Mouse (Mus musculus): Measurements from ENCODE around the gene Coro2b. TPM values are rescaled to one million over a fixed set of nuclear protein-coding genes. Genes with fewer than 3 reads are reported as not detected.

Coro2b gene
- polyA plus RNA-seq, 1 experiment from 2014 or later = 33.4 TPM

GRCm38 (mm10) chr9:62435613-62436318 is 101.1 kb downstream of the Coro2b start:
- peak; percentile 71; the same call in 1 of the 2 replicates for ATAC-seq
- Histone ChIP-seq H3K9me3 (replicated peaks; ENCODE audit: control insufficient read depth, low read length, poor library complexity, severe bottlenecking) (no peaks in the 10 kb centered on the region), H3K36me3 (ENCODE audit: control insufficient read depth, insufficient read depth, low read length) (peaks cover 3% of the 10 kb centered on the region), H3K9ac (ENCODE audit: low read depth, low read length) (no peak overlapping the region), H3K4me1 (ENCODE audit: control insufficient read depth, insufficient read depth, low read length) (peaks cover 13% of the 10 kb centered on the region), H3K27me3 (ENCODE audit: control insufficient read depth, insufficient read depth, low read depth, low read length) (no peaks in the 10 kb centered on the region), H3K4me3 (ENCODE audit: low read depth, low read length) (no peak overlapping the region), H3K27ac (ENCODE audit: low read length) (peak overlapping the region; percentile 58; the same call in 1 of the 2 replicates), H3K4me2 (ENCODE audit: low read length) (no peak overlapping the region; the same call in 1 of the 2 replicates)
- WGBS = 5% methylated on average over 10 of the region's 12 CpGs

- Histone ChIP-seq H3K4me2 (ENCODE audit: low read length) (no peak overlapping the region), H3K27me3 (ENCODE audit: control insufficient read depth, insufficient read depth, low read depth, low read length) (no peaks in the 10 kb centered on the region), H3K4me3 (ENCODE audit: low read depth, low read length) (no peak overlapping the region), H3K36me3 (ENCODE audit: control insufficient read depth, insufficient read depth, low read length) (peaks cover 13% of the 10 kb centered on the region), H3K27ac (ENCODE audit: low read length) (no peak overlapping the region), H3K9me3 (replicated peaks; ENCODE audit: control insufficient read depth, low read length, poor library complexity, severe bottlenecking) (no peaks in the 10 kb centered on the region), H3K9ac (ENCODE audit: low read depth, low read length) (no peak overlapping the region), H3K4me1 (ENCODE audit: control insufficient read depth, insufficient read depth, low read length) (peaks cover 4% of the 10 kb centered on the region)
- 62% methylated on average over 15 of the region's 15 CpGs for whole genome bisulfite sequencing
- no peak for ATAC-seq
Observed at GRCm38 (mm10) chr9:62432261-62433060, 104.4 kb downstream of the Coro2b start.

GRCm38 (mm10) chr9:62430741-62431140 is 106.1 kb downstream of the Coro2b start:
- Histone ChIP-seq H3K27me3 (ENCODE audit: control insufficient read depth, insufficient read depth, low read depth, low read length) (no peaks in the 10 kb centered on the region), H3K4me2 (ENCODE audit: low read length) (no peak overlapping the region), H3K9me3 (replicated peaks; ENCODE audit: control insufficient read depth, low read length, poor library complexity, severe bottlenecking) (no peaks in the 10 kb centered on the region), H3K4me1 (ENCODE audit: control insufficient read depth, insufficient read depth, low read length) (no peaks in the 10 kb centered on the region), H3K36me3 (ENCODE audit: control insufficient read depth, insufficient read depth, low read length) (peaks cover 13% of the 10 kb centered on the region), H3K27ac (ENCODE audit: low read length) (no peak overlapping the region), H3K9ac (ENCODE audit: low read depth, low read length) (no peak overlapping the region), H3K4me3 (ENCODE audit: low read depth, low read length) (no peak overlapping the region)
- no peak for ATAC-seq
- 93% methylated on average over 4 of the region's 4 CpGs for WGBS

- 93% methylated on average over 8 of the region's 8 CpGs for WGBS
- Histone ChIP-seq H3K36me3 (ENCODE audit: control insufficient read depth, insufficient read depth, low read length) (peaks cover 22% of the 10 kb centered on the region), H3K9me3 (replicated peaks; ENCODE audit: control insufficient read depth, low read length, poor library complexity, severe bottlenecking) (no peaks in the 10 kb centered on the region), H3K9ac (ENCODE audit: low read depth, low read length) (no peak overlapping the region), H3K27me3 (ENCODE audit: control insufficient read depth, insufficient read depth, low read depth, low read length) (no peaks in the 10 kb centered on the region), H3K4me1 (ENCODE audit: control insufficient read depth, insufficient read depth, low read length) (no peaks in the 10 kb centered on the region), H3K27ac (ENCODE audit: low read length) (no peak overlapping the region), H3K4me3 (ENCODE audit: low read depth, low read length) (no peak overlapping the region), H3K4me2 (ENCODE audit: low read length) (no peak overlapping the region)
- no peak for ATAC-seq
Observed at GRCm38 (mm10) chr9:62427010-62427409, 109.8 kb downstream of the Coro2b start.

DNA sequence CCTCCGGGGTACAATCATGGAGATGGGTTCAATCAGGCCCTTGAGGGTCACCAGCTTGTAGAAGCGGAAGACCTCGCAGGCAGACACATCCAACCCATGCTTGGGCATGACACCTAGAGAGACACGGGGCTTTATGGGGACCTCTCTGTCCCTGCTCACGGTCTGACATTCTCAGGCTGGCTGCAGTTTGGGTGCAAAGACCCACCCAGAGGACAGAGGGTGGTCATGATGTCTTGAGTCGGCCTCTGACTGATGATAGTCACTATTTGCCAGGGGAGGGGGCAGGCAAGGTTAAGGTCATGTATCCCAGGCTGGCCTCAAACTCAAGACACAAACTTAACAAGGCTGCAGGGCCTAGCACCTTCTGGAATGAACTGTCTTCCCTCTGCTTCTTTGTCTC is 110.3 kb downstream of the Coro2b start:
- Histone ChIP-seq H3K36me3 (ENCODE audit: control insufficient read depth, insufficient read depth, low read length) (peaks cover 22% of the 10 kb centered on the region), H3K27me3 (ENCODE audit: control insufficient read depth, insufficient read depth, low read depth, low read length) (no peaks in the 10 kb centered on the region), H3K4me1 (ENCODE audit: control insufficient read depth, insufficient read depth, low read length) (no peaks in the 10 kb centered on the region), H3K4me3 (ENCODE audit: low read depth, low read length) (no peak overlapping the region), H3K9me3 (replicated peaks; ENCODE audit: control insufficient read depth, low read length, poor library complexity, severe bottlenecking) (no peaks in the 10 kb centered on the region), H3K27ac (ENCODE audit: low read length) (no peak overlapping the region), H3K9ac (ENCODE audit: low read depth, low read length) (no peak overlapping the region), H3K4me2 (ENCODE audit: low read length) (no peak overlapping the region)
- WGBS = 96% methylated on average over 6 of the region's 6 CpGs
- no peak for ATAC-seq

DNA sequence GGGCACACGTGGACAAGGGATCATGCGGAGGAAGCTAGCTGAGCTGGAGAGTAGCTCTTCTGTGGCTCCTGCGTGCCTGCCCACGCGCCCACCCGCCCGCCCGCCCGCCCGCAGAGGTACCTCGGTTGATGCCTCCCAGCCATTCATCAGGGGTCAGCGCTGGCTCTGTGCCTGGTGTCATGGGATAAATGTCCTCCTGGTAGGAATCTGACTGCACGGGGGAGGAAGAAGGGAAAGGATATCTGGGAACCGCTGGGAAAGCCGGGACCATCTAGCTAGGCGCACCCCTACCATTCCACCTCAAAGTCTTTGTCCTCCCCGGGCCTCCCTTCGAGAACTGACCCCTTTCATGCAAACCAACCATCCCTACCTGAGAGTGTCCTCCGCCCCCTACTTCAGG is 110.8 kb downstream of the Coro2b start:
- Histone ChIP-seq H3K9ac (ENCODE audit: low read depth, low read length) (no peak overlapping the region), H3K4me1 (ENCODE audit: control insufficient read depth, insufficient read depth, low read length) (no peaks in the 10 kb centered on the region), H3K36me3 (ENCODE audit: control insufficient read depth, insufficient read depth, low read length) (peaks cover 22% of the 10 kb centered on the region), H3K4me2 (ENCODE audit: low read length) (no peak overlapping the region), H3K27ac (ENCODE audit: low read length) (no peak overlapping the region), H3K27me3 (ENCODE audit: control insufficient read depth, insufficient read depth, low read depth, low read length) (no peaks in the 10 kb centered on the region), H3K4me3 (ENCODE audit: low read depth, low read length) (no peak overlapping the region), H3K9me3 (replicated peaks; ENCODE audit: control insufficient read depth, low read length, poor library complexity, severe bottlenecking) (no peaks in the 10 kb centered on the region)
- ATAC-seq = no peak
- WGBS = 88% methylated on average over 19 of the region's 19 CpGs

- 69% methylated on average over 5 of the region's 5 CpGs for WGBS
- Histone ChIP-seq H3K4me1 (ENCODE audit: control insufficient read depth, insufficient read depth, low read length) (peaks cover 3% of the 10 kb centered on the region; the same call in 1 of the 2 replicates), H3K27me3 (ENCODE audit: control insufficient read depth, insufficient read depth, low read depth, low read length) (no peaks in the 10 kb centered on the region), H3K27ac (ENCODE audit: low read length) (no peak overlapping the region), H3K4me3 (ENCODE audit: low read depth, low read length) (no peak overlapping the region), H3K9ac (ENCODE audit: low read depth, low read length) (no peak overlapping the region), H3K4me2 (ENCODE audit: low read length) (no peak overlapping the region), H3K36me3 (ENCODE audit: control insufficient read depth, insufficient read depth, low read length) (peaks cover 15% of the 10 kb centered on the region), H3K9me3 (replicated peaks; ENCODE audit: control insufficient read depth, low read length, poor library complexity, severe bottlenecking) (no peaks in the 10 kb centered on the region)
- no peak for ATAC-seq
Observed at GRCm38 (mm10) chr9:62425265-62425664, 111.6 kb downstream of the Coro2b start.

GRCm38 (mm10) chr9:62423871-62424270 is 113.0 kb downstream of the Coro2b start:
- Histone ChIP-seq H3K9me3 (replicated peaks; ENCODE audit: control insufficient read depth, low read length, poor library complexity, severe bottlenecking) (no peaks in the 10 kb centered on the region), H3K9ac (ENCODE audit: low read depth, low read length) (no peak overlapping the region), H3K27me3 (ENCODE audit: control insufficient read depth, insufficient read depth, low read depth, low read length) (no peaks in the 10 kb centered on the region), H3K4me2 (ENCODE audit: low read length) (no peak overlapping the region), H3K27ac (ENCODE audit: low read length) (no peak overlapping the region), H3K36me3 (ENCODE audit: control insufficient read depth, insufficient read depth, low read length) (peaks cover 12% of the 10 kb centered on the region; the same call in 1 of the 2 replicates), H3K4me3 (ENCODE audit: low read depth, low read length) (no peak overlapping the region), H3K4me1 (ENCODE audit: control insufficient read depth, insufficient read depth, low read length) (peaks cover 3% of the 10 kb centered on the region; the same call in 1 of the 2 replicates)
- no peak for ATAC-seq
- 95% methylated on average over 10 of the region's 10 CpGs for WGBS

GRCm38 (mm10) chr9:62422926-62423325 is 113.9 kb downstream of the Coro2b start:
- no peak for ATAC-seq

More at GRCm38 (mm10) chr9:62422926-62423325, 113.9 kb downstream of the Coro2b start:
- no peaks in the 10 kb centered on the region for H3K9me3 ChIP-seq (replicated peaks; ENCODE audit: control insufficient read depth, low read length, poor library complexity, severe bottlenecking)
- no peak overlapping the region for H3K27ac ChIP-seq (ENCODE audit: low read length)
- 89% methylated on average over 10 of the region's 10 CpGs for WGBS
- no peak overlapping the region for H3K4me3 ChIP-seq (ENCODE audit: low read depth, low read length)
- no peak overlapping the region for H3K4me2 ChIP-seq (ENCODE audit: low read length)
- H3K27me3 ChIP-seq (ENCODE audit: control insufficient read depth, insufficient read depth, low read depth, low read length) = no peaks in the 10 kb centered on the region
- H3K4me1 ChIP-seq (ENCODE audit: control insufficient read depth, insufficient read depth, low read length) = peaks cover 3% of the 10 kb centered on the region; the same call in 1 of the 2 replicates
- peaks cover 12% of the 10 kb centered on the region; the same call in 1 of the 2 replicates for H3K36me3 ChIP-seq (ENCODE audit: control insufficient read depth, insufficient read depth, low read length)
- H3K9ac ChIP-seq (ENCODE audit: low read depth, low read length) = no peak overlapping the region

Data from midbrain, embryonic 16.5 days (tissue).